Mouse (Mus musculus): ENCODE data around the gene Gadl1. TPM values are rescaled to one million over a fixed set of nuclear protein-coding genes. Genes with fewer than 3 reads are reported as not detected.

The Gadl1 gene
- polyA plus RNA-seq, 1 experiment from 2014 or later = 0.23 TPM

- H3K9ac ChIP-seq = no peak overlapping the region
- no peaks in the 10 kb centered on the region for H3K9me3 ChIP-seq (ENCODE audit: control insufficient read depth, low read length)
- H3K36me3 ChIP-seq (replicated peaks; ENCODE audit: control insufficient read depth, insufficient read depth) = no peaks in the 10 kb centered on the region
- no peak for DNase-seq (ENCODE audit: low spot score)
- H3K27ac ChIP-seq = no peak overlapping the region
- 84% methylated on average over 5 of the region's 5 CpGs for WGBS
- H3K27me3 ChIP-seq (ENCODE audit: control insufficient read depth, insufficient read depth, low read length) = no peaks in the 10 kb centered on the region
- no peaks in the 10 kb centered on the region for H3K4me1 ChIP-seq (replicated peaks; ENCODE audit: control insufficient read depth, insufficient read depth, low read length)
- no peak overlapping the region for H3K4me2 ChIP-seq (replicated peaks)
- no peak for ATAC-seq (ENCODE audit: low FRiP score)
- H3K4me3 ChIP-seq (replicated peaks; ENCODE audit: low read length) = no peak overlapping the region
Observed at GRCm38 (mm10) chr9:115887571-115887970, 21.7 kb upstream of the Gadl1 start.

- no peaks in the 10 kb centered on the region for H3K27me3 ChIP-seq (ENCODE audit: control insufficient read depth, insufficient read depth, low read length)
- H3K4me2 ChIP-seq (replicated peaks) = no peak overlapping the region
- H3K4me3 ChIP-seq (replicated peaks; ENCODE audit: low read length) = no peak overlapping the region
- WGBS = 70% methylated on average over 4 of the region's 4 CpGs
- no peak overlapping the region for H3K9ac ChIP-seq
- H3K4me1 ChIP-seq (replicated peaks; ENCODE audit: control insufficient read depth, insufficient read depth, low read length) = no peaks in the 10 kb centered on the region
- no peak for ATAC-seq (ENCODE audit: low FRiP score)
- no peak overlapping the region for H3K27ac ChIP-seq
- no peaks in the 10 kb centered on the region for H3K36me3 ChIP-seq (replicated peaks; ENCODE audit: control insufficient read depth, insufficient read depth)
- no peak for DNase-seq (ENCODE audit: low spot score)
- peaks cover 7% of the 10 kb centered on the region; the same call in 1 of the 2 replicates for H3K9me3 ChIP-seq (ENCODE audit: control insufficient read depth, low read length)
Observed at GRCm38 (mm10) chr9:115893131-115893530, 16.1 kb upstream of the Gadl1 start.

- DNase-seq (ENCODE audit: low spot score) (no peak), ATAC-seq (ENCODE audit: low FRiP score) (no peak)
- Histone ChIP-seq H3K4me3 (replicated peaks; ENCODE audit: low read length) (no peak overlapping the region), H3K9me3 (ENCODE audit: control insufficient read depth, low read length) (peaks cover 7% of the 10 kb centered on the region; the same call in 1 of the 2 replicates), H3K27me3 (ENCODE audit: control insufficient read depth, insufficient read depth, low read length) (no peaks in the 10 kb centered on the region), H3K27ac (no peak overlapping the region), H3K9ac (no peak overlapping the region), H3K4me2 (replicated peaks) (no peak overlapping the region), H3K36me3 (replicated peaks; ENCODE audit: control insufficient read depth, insufficient read depth) (no peaks in the 10 kb centered on the region), H3K4me1 (replicated peaks; ENCODE audit: control insufficient read depth, insufficient read depth, low read length) (no peaks in the 10 kb centered on the region)
- 97% methylated on average over 10 of the region's 10 CpGs for WGBS
Observed at GRCm38 (mm10) chr9:115893947-115894346, 15.3 kb upstream of the Gadl1 start.

GRCm38 (mm10) chr9:115908325-115908724, 930 bp upstream of the Gadl1 start:
- Histone ChIP-seq H3K4me3 (replicated peaks; ENCODE audit: low read length) (no peak overlapping the region), H3K27me3 (ENCODE audit: control insufficient read depth, insufficient read depth, low read length) (no peaks in the 10 kb centered on the region), H3K27ac (no peak overlapping the region), H3K36me3 (replicated peaks; ENCODE audit: control insufficient read depth, insufficient read depth) (no peaks in the 10 kb centered on the region), H3K4me2 (replicated peaks) (0 out of 2 replicates have a peak overlapping the region, but pooled peaks have one; percentile 5), H3K9ac (no peak overlapping the region), H3K9me3 (ENCODE audit: control insufficient read depth, low read length) (no peaks in the 10 kb centered on the region), H3K4me1 (replicated peaks; ENCODE audit: control insufficient read depth, insufficient read depth, low read length) (no peaks in the 10 kb centered on the region)
- no peak for ATAC-seq (ENCODE audit: low FRiP score)
- DNase-seq (ENCODE audit: low spot score) = no peak
- 12% methylated on average over 15 of the region's 15 CpGs for WGBS

- ATAC-seq (ENCODE audit: low FRiP score) (no peak), DNase-seq (ENCODE audit: low spot score) (no peak)
- no peaks in the 10 kb centered on the region for H3K4me1 ChIP-seq (replicated peaks; ENCODE audit: control insufficient read depth, insufficient read depth, low read length)
- no peak overlapping the region for H3K9ac ChIP-seq
- H3K27me3 ChIP-seq (ENCODE audit: control insufficient read depth, insufficient read depth, low read length) = no peaks in the 10 kb centered on the region
- H3K27ac ChIP-seq = no peak overlapping the region
- H3K4me2 ChIP-seq (replicated peaks) = no peak overlapping the region
- no peak overlapping the region for H3K4me3 ChIP-seq (replicated peaks; ENCODE audit: low read length)
- no peaks in the 10 kb centered on the region for H3K36me3 ChIP-seq (replicated peaks; ENCODE audit: control insufficient read depth, insufficient read depth)
- no peaks in the 10 kb centered on the region for H3K9me3 ChIP-seq (ENCODE audit: control insufficient read depth, low read length)
- WGBS = 63% methylated on average over 7 of the region's 7 CpGs
Observed at GRCm38 (mm10) chr9:115914006-115914405, 4.8 kb downstream of the Gadl1 start.

- Histone ChIP-seq H3K36me3 (replicated peaks; ENCODE audit: control insufficient read depth, insufficient read depth) (no peaks in the 10 kb centered on the region), H3K4me2 (replicated peaks) (no peak overlapping the region), H3K27ac (no peak overlapping the region), H3K9ac (no peak overlapping the region), H3K27me3 (ENCODE audit: control insufficient read depth, insufficient read depth, low read length) (no peaks in the 10 kb centered on the region), H3K4me1 (replicated peaks; ENCODE audit: control insufficient read depth, insufficient read depth, low read length) (no peaks in the 10 kb centered on the region), H3K9me3 (ENCODE audit: control insufficient read depth, low read length) (no peaks in the 10 kb centered on the region), H3K4me3 (replicated peaks; ENCODE audit: low read length) (no peak overlapping the region)
- DNase-seq (ENCODE audit: low spot score) (no peak), ATAC-seq (ENCODE audit: low FRiP score) (no peak)
- WGBS = 64% methylated on average over 14 of the region's 14 CpGs
Observed at GRCm38 (mm10) chr9:115915586-115916270, 6.5 kb downstream of the Gadl1 start.

GRCm38 (mm10) chr9:115919736-115920135, 10.5 kb downstream of the Gadl1 start:
- DNase-seq (ENCODE audit: low spot score) = no peak
- H3K9me3 ChIP-seq (ENCODE audit: control insufficient read depth, low read length) = no peaks in the 10 kb centered on the region
- no peaks in the 10 kb centered on the region for H3K27me3 ChIP-seq (ENCODE audit: control insufficient read depth, insufficient read depth, low read length)
- no peak overlapping the region for H3K4me3 ChIP-seq (replicated peaks; ENCODE audit: low read length)
- H3K27ac ChIP-seq = no peak overlapping the region
- 94% methylated on average over 3 of the region's 3 CpGs for WGBS
- H3K9ac ChIP-seq = no peak overlapping the region
- H3K4me2 ChIP-seq (replicated peaks) = no peak overlapping the region
- no peak for ATAC-seq (ENCODE audit: low FRiP score)
- no peaks in the 10 kb centered on the region for H3K4me1 ChIP-seq (replicated peaks; ENCODE audit: control insufficient read depth, insufficient read depth, low read length)
- H3K36me3 ChIP-seq (replicated peaks; ENCODE audit: control insufficient read depth, insufficient read depth) = no peaks in the 10 kb centered on the region

GRCm38 (mm10) chr9:115922662-115923061, 13.4 kb downstream of the Gadl1 start:
- H3K9me3 ChIP-seq (ENCODE audit: control insufficient read depth, low read length) = no peaks in the 10 kb centered on the region
- H3K9ac ChIP-seq = no peak overlapping the region
- H3K27ac ChIP-seq = no peak overlapping the region
- no peaks in the 10 kb centered on the region for H3K27me3 ChIP-seq (ENCODE audit: control insufficient read depth, insufficient read depth, low read length)
- no peak overlapping the region for H3K4me3 ChIP-seq (replicated peaks; ENCODE audit: low read length)
- H3K4me2 ChIP-seq (replicated peaks) = no peak overlapping the region
- H3K4me1 ChIP-seq (replicated peaks; ENCODE audit: control insufficient read depth, insufficient read depth, low read length) = no peaks in the 10 kb centered on the region
- DNase-seq (ENCODE audit: low spot score) (no peak), ATAC-seq (ENCODE audit: low FRiP score) (no peak)
- H3K36me3 ChIP-seq (replicated peaks; ENCODE audit: control insufficient read depth, insufficient read depth) = no peaks in the 10 kb centered on the region
- WGBS = 79% methylated on average over 10 of the region's 10 CpGs

- DNase-seq (ENCODE audit: low spot score) (no peak), ATAC-seq (ENCODE audit: low FRiP score) (no peak)
- H3K4me2 ChIP-seq (replicated peaks) = no peak overlapping the region
- H3K4me3 ChIP-seq (replicated peaks; ENCODE audit: low read length) = no peak overlapping the region
- H3K9ac ChIP-seq = no peak overlapping the region
- no peaks in the 10 kb centered on the region for H3K9me3 ChIP-seq (ENCODE audit: control insufficient read depth, low read length)
- no peak overlapping the region for H3K27ac ChIP-seq
- H3K4me1 ChIP-seq (replicated peaks; ENCODE audit: control insufficient read depth, insufficient read depth, low read length) = no peaks in the 10 kb centered on the region
- no peaks in the 10 kb centered on the region for H3K36me3 ChIP-seq (replicated peaks; ENCODE audit: control insufficient read depth, insufficient read depth)
- WGBS = 97% methylated on average over 1 of the region's 1 CpGs
- no peaks in the 10 kb centered on the region for H3K27me3 ChIP-seq (ENCODE audit: control insufficient read depth, insufficient read depth, low read length)
Observed at GRCm38 (mm10) chr9:115924094-115924493, 14.8 kb downstream of the Gadl1 start.

GRCm38 (mm10) chr9:115931803-115932202, 22.5 kb downstream of the Gadl1 start:
- no peak for DNase-seq (ENCODE audit: low spot score)
- no peak overlapping the region for H3K9ac ChIP-seq
- H3K27ac ChIP-seq = no peak overlapping the region
- H3K4me1 ChIP-seq (replicated peaks; ENCODE audit: control insufficient read depth, insufficient read depth, low read length) = 0 out of 2 replicates have a peak, but pooled peaks cover 6% of the 10 kb centered on the region
- H3K4me2 ChIP-seq (replicated peaks) = no peak overlapping the region
- ATAC-seq (ENCODE audit: low FRiP score) = no peak
- H3K4me3 ChIP-seq (replicated peaks; ENCODE audit: low read length) = no peak overlapping the region
- H3K27me3 ChIP-seq (ENCODE audit: control insufficient read depth, insufficient read depth, low read length) = no peaks in the 10 kb centered on the region
- WGBS = 82% methylated on average over 2 of the region's 2 CpGs
- H3K9me3 ChIP-seq (ENCODE audit: control insufficient read depth, low read length) = no peaks in the 10 kb centered on the region
- H3K36me3 ChIP-seq (replicated peaks; ENCODE audit: control insufficient read depth, insufficient read depth) = no peaks in the 10 kb centered on the region
